Mouse (Mus musculus): ENCODE measurements at regions not wholly inside any gene's neighbourhood (a gene's known extent, or its start where the extent isn't known, plus 50 kb on each side); places are given as distances from the start of the nearest gene placed in this dataset.

DNA sequence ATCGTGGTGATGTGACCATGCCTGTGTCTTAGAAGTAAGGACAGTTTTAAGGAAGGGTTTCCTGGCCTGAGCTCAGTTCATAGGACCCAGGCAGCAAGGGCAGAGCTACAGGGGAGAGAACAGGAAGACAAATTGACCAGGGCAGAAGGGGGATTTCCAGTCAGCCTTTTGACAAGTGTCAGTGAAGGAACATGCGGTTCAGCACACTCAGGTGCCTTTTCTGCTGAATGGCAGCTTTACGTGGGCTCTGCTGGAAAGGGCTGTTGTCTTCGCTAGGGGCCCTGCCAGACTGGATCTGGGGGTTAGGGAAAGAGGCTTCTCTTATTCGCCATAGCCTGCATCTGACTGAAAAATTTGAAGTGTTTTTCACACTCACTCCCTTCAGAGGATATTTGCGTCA, 106.8 kb downstream of the Dll1 start:
- H3K4me1 ChIP-seq (ENCODE audit: control insufficient read depth, insufficient read depth, low read length) = peaks cover 2% of the 10 kb centered on the region; the same call in 1 of the 2 replicates
- H3K27me3 ChIP-seq (ENCODE audit: control insufficient read depth, insufficient read depth, low read length) = no peaks in the 10 kb centered on the region
- no peaks in the 10 kb centered on the region for H3K79me2 ChIP-seq (replicated peaks; ENCODE audit: control insufficient read depth, insufficient read depth, low read length)
- TF ChIP-seq EP300 (IDR thresholded peaks at IDR 0.05; ENCODE audit: insufficient read depth, low read depth, low read length) (no peak), CTCF (IDR thresholded peaks at IDR 0.05) (no peak), POLR2A (IDR thresholded peaks at IDR 0.05; ENCODE audit: insufficient read depth, low read depth, low read length) (no peak)
- 70% methylated on average over 6 of the region's 6 CpGs for WGBS
- no peaks in the 10 kb centered on the region for H3K36me3 ChIP-seq (ENCODE audit: control insufficient read depth, insufficient read depth, low read length)
- intact Hi-C loops (cut with DNase I) = no loop called here
- H3K9ac ChIP-seq (ENCODE audit: low read depth, low read length) = no peak overlapping the region
- no peak for DNase-seq
- H3K27ac ChIP-seq = no peak overlapping the region
- no peak overlapping the region for H3K4me3 ChIP-seq

DNA sequence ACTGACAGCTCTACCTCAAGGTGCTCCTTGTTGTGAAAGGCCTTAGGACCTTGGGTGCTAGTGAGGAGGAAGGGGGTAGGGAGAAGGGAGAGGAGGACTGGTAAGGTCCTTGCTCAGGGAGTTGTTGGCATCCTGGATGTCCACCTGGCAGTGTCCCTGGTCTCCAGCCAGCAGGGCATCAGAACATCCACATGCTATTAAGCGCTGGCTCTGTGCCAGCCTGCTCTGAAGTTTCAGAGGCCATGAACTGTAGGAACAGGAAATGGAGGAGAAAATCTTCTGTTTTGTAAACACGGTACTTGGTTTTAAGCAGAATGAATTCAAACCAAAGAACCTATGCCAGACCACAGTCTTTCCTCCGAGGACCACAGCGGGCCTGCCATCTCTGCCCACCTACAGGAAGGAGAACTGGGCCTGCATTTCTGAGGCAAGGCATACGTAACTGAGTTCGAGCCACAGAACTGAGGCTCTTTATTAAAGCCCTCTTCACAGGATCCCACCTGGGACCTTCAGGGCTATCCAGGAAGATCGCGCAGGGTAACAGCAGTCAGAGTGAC, 107.5 kb downstream of the Dll1 start:
- intact Hi-C loops (cut with DNase I) = no loop called here
- Histone ChIP-seq H3K4me3 (no peak overlapping the region), H3K9ac (ENCODE audit: low read depth, low read length) (no peak overlapping the region), H3K27ac (no peak overlapping the region), H3K36me3 (ENCODE audit: control insufficient read depth, insufficient read depth, low read length) (no peaks in the 10 kb centered on the region), H3K27me3 (ENCODE audit: control insufficient read depth, insufficient read depth, low read length) (no peaks in the 10 kb centered on the region), H3K4me1 (ENCODE audit: control insufficient read depth, insufficient read depth, low read length) (peaks cover 2% of the 10 kb centered on the region; the same call in 1 of the 2 replicates), H3K79me2 (replicated peaks; ENCODE audit: control insufficient read depth, insufficient read depth, low read length) (no peaks in the 10 kb centered on the region)
- no peak for DNase-seq
- no peak for TF ChIP-seq CTCF (IDR thresholded peaks at IDR 0.05)
- TF ChIP-seq EP300 (IDR thresholded peaks at IDR 0.05; ENCODE audit: insufficient read depth, low read depth, low read length) = no peak
- TF ChIP-seq POLR2A (IDR thresholded peaks at IDR 0.05; ENCODE audit: insufficient read depth, low read depth, low read length) = no peak
- WGBS = 72% methylated on average over 8 of the region's 8 CpGs

DNA sequence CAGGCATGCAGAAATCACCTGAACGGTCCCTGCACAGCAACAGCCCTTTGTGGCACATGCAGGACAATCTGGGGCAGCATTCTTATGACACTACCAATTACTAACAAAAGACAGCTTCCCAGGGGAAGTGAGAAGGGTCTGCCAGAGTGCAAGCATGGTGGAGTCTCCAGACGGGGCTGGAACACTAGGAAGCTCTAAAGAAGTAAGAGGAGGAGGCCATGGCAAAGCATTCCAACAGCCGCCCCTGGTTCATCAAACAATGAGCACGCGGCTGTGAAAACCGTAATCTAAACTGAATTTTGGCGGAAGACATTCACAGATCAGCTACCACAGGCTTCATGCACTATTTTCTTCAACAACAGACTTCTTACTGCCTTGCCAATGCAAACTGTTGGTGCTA, 109.0 kb downstream of the Dll1 start:
- intact Hi-C loops (cut with DNase I) = no loop called here
- Histone ChIP-seq H3K4me3 (no peak overlapping the region), H3K9ac (ENCODE audit: low read depth, low read length) (no peak overlapping the region), H3K4me1 (ENCODE audit: control insufficient read depth, insufficient read depth, low read length) (peaks cover 2% of the 10 kb centered on the region; the same call in 1 of the 2 replicates), H3K27me3 (ENCODE audit: control insufficient read depth, insufficient read depth, low read length) (no peaks in the 10 kb centered on the region), H3K79me2 (replicated peaks; ENCODE audit: control insufficient read depth, insufficient read depth, low read length) (no peaks in the 10 kb centered on the region), H3K27ac (no peak overlapping the region), H3K36me3 (ENCODE audit: control insufficient read depth, insufficient read depth, low read length) (no peaks in the 10 kb centered on the region)
- no peak for DNase-seq
- no peak for TF ChIP-seq CTCF (IDR thresholded peaks at IDR 0.05)
- TF ChIP-seq EP300 (IDR thresholded peaks at IDR 0.05; ENCODE audit: insufficient read depth, low read depth, low read length) = no peak
- TF ChIP-seq POLR2A (IDR thresholded peaks at IDR 0.05; ENCODE audit: insufficient read depth, low read depth, low read length) = no peak
- 72% methylated on average over 7 of the region's 7 CpGs for WGBS

DNA sequence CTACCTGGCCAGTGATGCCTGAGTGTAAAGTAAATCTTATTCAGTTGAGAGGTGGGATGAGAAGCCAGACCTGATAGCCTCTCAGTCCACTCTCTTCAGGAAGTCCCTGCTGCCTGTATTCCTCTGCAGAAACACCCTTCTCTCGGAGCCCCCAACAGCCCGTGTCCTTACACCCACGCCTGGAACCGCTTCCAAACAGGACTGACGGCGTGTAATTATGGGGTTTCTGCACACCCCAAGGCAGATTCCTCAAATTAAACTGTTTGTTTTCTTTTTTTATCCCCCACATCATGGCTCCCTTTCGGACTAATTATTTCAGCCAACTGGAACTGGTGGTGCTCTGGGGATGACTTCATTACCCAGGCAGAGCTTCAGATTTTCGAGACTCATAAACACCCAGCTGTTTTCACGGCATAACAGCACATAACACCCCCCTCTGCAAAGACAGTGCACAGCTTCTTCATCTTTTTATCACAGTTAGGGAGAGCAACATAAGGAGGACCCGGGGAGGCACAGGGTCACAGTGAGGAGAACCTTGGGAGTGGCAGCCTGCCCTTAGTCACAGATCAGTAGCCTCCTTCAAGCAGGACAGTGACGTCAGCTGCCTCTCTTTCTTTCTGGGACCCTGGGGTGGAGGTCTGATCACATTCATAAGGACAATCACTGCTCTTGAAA, 117.1 kb downstream of the Dll1 start:
- Histone ChIP-seq H3K27me3 (ENCODE audit: control insufficient read depth, insufficient read depth, low read length) (no peaks in the 10 kb centered on the region), H3K4me1 (ENCODE audit: control insufficient read depth, insufficient read depth, low read length) (peaks cover 3% of the 10 kb centered on the region; the same call in 1 of the 2 replicates), H3K9ac (ENCODE audit: low read depth, low read length) (no peak overlapping the region), H3K4me3 (no peak overlapping the region), H3K79me2 (replicated peaks; ENCODE audit: control insufficient read depth, insufficient read depth, low read length) (no peaks in the 10 kb centered on the region), H3K27ac (no peak overlapping the region), H3K36me3 (ENCODE audit: control insufficient read depth, insufficient read depth, low read length) (no peaks in the 10 kb centered on the region)
- intact Hi-C loops (cut with DNase I) = no loop called here
- WGBS = 62% methylated on average over 11 of the region's 11 CpGs
- no peak for TF ChIP-seq POLR2A (IDR thresholded peaks at IDR 0.05; ENCODE audit: insufficient read depth, low read depth, low read length)
- no peak for TF ChIP-seq CTCF (IDR thresholded peaks at IDR 0.05)
- no peak for TF ChIP-seq EP300 (IDR thresholded peaks at IDR 0.05; ENCODE audit: insufficient read depth, low read depth, low read length)
- DNase-seq = no peak

DNA sequence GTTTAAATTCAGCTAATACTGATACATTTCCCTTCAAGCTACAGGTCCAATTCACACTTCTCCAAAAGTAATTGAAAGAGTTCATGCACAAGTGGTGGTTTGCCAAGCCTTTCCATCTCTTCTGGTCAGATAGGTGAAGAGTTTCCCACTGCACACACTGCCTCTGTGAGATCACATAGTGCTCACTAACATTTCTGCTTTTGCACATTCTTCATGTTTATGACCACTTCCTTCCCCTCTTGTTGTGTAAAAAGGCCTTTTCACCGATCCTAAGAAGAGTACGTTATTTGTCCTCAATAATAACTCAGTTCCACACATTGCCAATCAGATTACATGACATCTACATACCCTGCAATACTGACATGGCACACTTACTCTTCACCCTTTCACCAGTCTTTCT, 120.8 kb downstream of the Dll1 start:
- 65% methylated on average over 2 of the region's 2 CpGs for WGBS
- H3K36me3 ChIP-seq (ENCODE audit: control insufficient read depth, insufficient read depth, low read length) = no peaks in the 10 kb centered on the region
- no peak for TF ChIP-seq EP300 (IDR thresholded peaks at IDR 0.05; ENCODE audit: insufficient read depth, low read depth, low read length)
- TF ChIP-seq CTCF (IDR thresholded peaks at IDR 0.05) = no peak
- no peak for TF ChIP-seq POLR2A (IDR thresholded peaks at IDR 0.05; ENCODE audit: insufficient read depth, low read depth, low read length)
- no peak overlapping the region for H3K9ac ChIP-seq (ENCODE audit: low read depth, low read length)
- no peak for DNase-seq
- H3K79me2 ChIP-seq (replicated peaks; ENCODE audit: control insufficient read depth, insufficient read depth, low read length) = no peaks in the 10 kb centered on the region
- no peak overlapping the region for H3K27ac ChIP-seq
- intact Hi-C loops (cut with DNase I) = no loop called here
- no peaks in the 10 kb centered on the region for H3K27me3 ChIP-seq (ENCODE audit: control insufficient read depth, insufficient read depth, low read length)
- H3K4me3 ChIP-seq = no peak overlapping the region
- H3K4me1 ChIP-seq (ENCODE audit: control insufficient read depth, insufficient read depth, low read length) = peaks cover 3% of the 10 kb centered on the region

- Histone ChIP-seq H3K36me3 (ENCODE audit: control insufficient read depth, insufficient read depth, low read length) (no peaks in the 10 kb centered on the region), H3K4me1 (ENCODE audit: control insufficient read depth, insufficient read depth, low read length) (no peaks in the 10 kb centered on the region; the same call in 1 of the 2 replicates), H3K79me2 (replicated peaks; ENCODE audit: control insufficient read depth, insufficient read depth, low read length) (no peaks in the 10 kb centered on the region), H3K27ac (no peak overlapping the region), H3K4me3 (no peak overlapping the region), H3K27me3 (ENCODE audit: control insufficient read depth, insufficient read depth, low read length) (no peaks in the 10 kb centered on the region), H3K9ac (ENCODE audit: low read depth, low read length) (no peak overlapping the region)
- no peak for DNase-seq
- no peak for TF ChIP-seq POLR2A (IDR thresholded peaks at IDR 0.05; ENCODE audit: insufficient read depth, low read depth, low read length)
- no peak for TF ChIP-seq EP300 (IDR thresholded peaks at IDR 0.05; ENCODE audit: insufficient read depth, low read depth, low read length)
- no peak for TF ChIP-seq CTCF (IDR thresholded peaks at IDR 0.05)
- intact Hi-C loops (cut with DNase I) = no loop called here
- 87% methylated on average over 4 of the region's 4 CpGs for WGBS
Observed at GRCm38 (mm10) chr17:15253785-15254184, 122.9 kb downstream of the Dll1 start.

Measured in heart, adult 2 months (tissue).